Mouse (Mus musculus): ENCODE data around the gene Tinagl1.

DNA sequence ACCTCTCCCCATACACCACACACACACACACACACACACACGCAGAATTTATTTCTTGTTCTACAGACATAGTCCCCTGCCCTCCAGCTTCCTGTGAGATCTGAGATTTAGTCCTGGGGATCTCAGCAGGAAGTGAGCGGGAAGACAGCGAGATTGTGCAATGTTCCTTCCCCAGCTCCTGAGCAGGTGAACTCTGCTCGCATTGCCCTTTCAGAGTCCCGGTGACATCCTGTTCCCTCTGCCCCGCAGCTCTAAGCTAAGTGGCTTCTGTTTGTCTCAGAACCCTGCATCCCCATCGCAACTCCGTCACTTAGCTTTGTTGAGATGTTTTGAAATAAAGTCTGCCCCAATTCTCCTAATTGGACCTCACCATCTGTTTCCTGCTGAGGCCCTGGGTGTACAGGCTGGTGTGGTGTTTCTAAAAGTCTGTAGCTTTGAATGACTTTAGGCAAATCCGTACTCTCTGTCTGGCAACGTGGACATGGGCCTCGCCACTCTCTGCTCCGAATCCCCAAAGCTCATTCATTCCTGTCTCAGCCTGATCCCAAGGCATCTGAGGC is 18.0 kb downstream of the Tinagl1 start:
- no peak for TF ChIP-seq USF1 (IDR thresholded peaks at IDR 0.05; ENCODE audit: low read depth)
- TF ChIP-seq E2F4 (IDR thresholded peaks at IDR 0.05; ENCODE audit: insufficient read depth), result no peak
- TF ChIP-seq POLR2A (IDR thresholded peaks at IDR 0.05; ENCODE audit: insufficient read length, low read depth), result no peak
- TF ChIP-seq TCF12 (IDR thresholded peaks at IDR 0.05; ENCODE audit: insufficient read depth, poor library complexity, severe bottlenecking), result no peak
- TF ChIP-seq POLR2AphosphoS2 (IDR thresholded peaks at IDR 0.05; ENCODE audit: insufficient read length, low read depth), result no peak
- TF ChIP-seq MYOD1 (IDR thresholded peaks at IDR 0.05; ENCODE audit: control insufficient read depth in 1 of 3, insufficient read length in 2 of 3, low read depth in 2 of 3), result no peak
- no peak for TF ChIP-seq MAX (IDR thresholded peaks at IDR 0.05; ENCODE audit: low read depth)
- TF ChIP-seq TCF3 (IDR thresholded peaks at IDR 0.05; ENCODE audit: insufficient read length, low read depth), result no peak
- no peak for TF ChIP-seq SRF (IDR thresholded peaks at IDR 0.05; ENCODE audit: control insufficient read depth, insufficient read length, low read depth)
- TF ChIP-seq CEBPB (IDR thresholded peaks at IDR 0.05; ENCODE audit: insufficient read depth, poor library complexity, severe bottlenecking), result no peak
